Mouse (Mus musculus) liver, embryonic 14.5 days (tissue): ENCODE results near the gene Nr1i3. TPM values are rescaled to one million over a fixed set of nuclear protein-coding genes. Genes with fewer than 3 reads are reported as not detected.

Experiments
- ATAC-seq: fragments of 200-750 bp; cut with Nextera tagmentation; 2 replicates; pipeline ENCODE4 v1.8.0; 2017; ENCODE audit warnings: moderate number of reproducible peaks, mild to moderate bottlenecking, moderate library complexity; ENCODE audit not compliant: insufficient read depth
- DNase-seq, 3 experiments: peaks; one replicate each; pipeline ENCODE4 v3.0.0-alpha.2; 2012 to 2013; ENCODE audit warnings: low read depth in 3 of 3, low spot score in 3 of 3
- H3K27ac ChIP-seq: fragments of 300-500 bp; sonication (generic); 2 replicates; pipeline ENCODE4 v1.5.1; 2014; ENCODE audit warnings: moderate library complexity, mild to moderate bottlenecking, control low read depth, inconsistent platforms
- H3K27me3 ChIP-seq: fragments of 300-500 bp; sonication (generic); 2 replicates; pipeline ENCODE4 v1.6.1; 2014; ENCODE audit warnings: mild to moderate bottlenecking, low read length, moderate library complexity; ENCODE audit not compliant: control insufficient read depth, insufficient read depth
- H3K36me3 ChIP-seq: fragments of 300-500 bp; sonication (generic); replicated peaks from 2 replicates; pipeline ENCODE4 v1.6.1; 2014; ENCODE audit warnings: low read depth; ENCODE audit not compliant: control insufficient read depth, insufficient read depth
- H3K4me1 ChIP-seq, 2 experiments: fragments of 200-500 bp in 1 of 2; fragments of 300-500 bp in 1 of 2; sonication (generic) in 1 of 2; replicated peaks; 2 replicates each; pipeline ENCODE4 v1.6.1; 2012 to 2014; ENCODE audit warnings: antibody characterized with exemption in 1 of 2, inconsistent platforms in 1 of 2, low read length in 1 of 2; ENCODE audit not compliant: control insufficient read depth in 2 of 2, insufficient read depth in 2 of 2
- H3K4me2 ChIP-seq: fragments of 300-500 bp; sonication (generic); 2 replicates; pipeline ENCODE4 v1.6.1; 2014; ENCODE audit warnings: low read depth, mild to moderate bottlenecking, control low read depth, moderate library complexity
- H3K4me3 ChIP-seq, 2 experiments: fragments of 200-500 bp in 1 of 2; fragments of 300-500 bp in 1 of 2; sonication (generic) in 1 of 2; 2 replicates each; pipeline ENCODE4 v1.5.1; 2012 to 2014; ENCODE audit warnings: low read depth in 2 of 2, low read length in 2 of 2, mild to moderate bottlenecking in 2 of 2, control low read depth in 1 of 2, inconsistent platforms in 1 of 2, moderate library complexity in 1 of 2; ENCODE audit not compliant: insufficient read depth in 1 of 2
- H3K9ac ChIP-seq: fragments of 300-500 bp; sonication (generic); replicated peaks from 2 replicates; pipeline ENCODE4 v1.6.1; 2014; ENCODE audit warnings: mild to moderate bottlenecking, control low read depth, moderate library complexity
- H3K9me3 ChIP-seq: fragments of 300-500 bp; sonication (generic); 2 replicates; pipeline ENCODE4 v1.6.1; 2016; ENCODE audit warnings: low read length, mixed read lengths; ENCODE audit not compliant: control insufficient read depth
- CTCF ChIP-seq: IDR thresholded peaks from 2 replicates; pipeline ENCODE4 v1.5.1; 2016; ENCODE audit warnings: antibody characterized with exemption, low read depth, control low read depth
- EP300 ChIP-seq: IDR thresholded peaks from 2 replicates; pipeline ENCODE4 v1.6.1; 2016; ENCODE audit warnings: antibody characterized with exemption, low read depth
- WGBS: fragments of 180-500 bp; shearing (Covaris S2); extraction: QIAGEN DNeasy Blood & Tissue Kit; methylation state at CpG from one replicate; pipeline ENCODE4 v1.1.7; 2014; ENCODE audit not compliant: insufficient replicate concordance; 5-methylcytosine and 5-hydroxymethylcytosine counted together
- polyA plus RNA-seq, 2 experiments: library from polyadenylated mRNA; depleted of rRNA in 1 of 2; stranded (reverse) in 1 of 2; unstranded in 1 of 2; fragments of >200 nt; fragmentation: Nextera tagmentation in 1 of 2; extraction: Ambion mirVana in 1 of 2; gene quantifications; 2 replicates each; pipeline versions ENCODE4 v1.2.1 to v1.2.3; 2012 to 2014

Gene Nr1i3
- polyA plus RNA-seq, 2 experiments = 0.88 to 1.0 TPM

- ATAC-seq = no peak
- Histone ChIP-seq H3K27ac (no peak overlapping the region), H3K9ac (no peak overlapping the region), H3K27me3 (peaks cover 54% of the 10 kb centered on the region), H3K4me2 (peak overlapping the region; percentile 48), H3K4me3 (peak overlapping the region; percentile 8 to 30), H3K9me3 (no peaks in the 10 kb centered on the region), H3K4me1 (0 out of 4 replicates have a peak, but pooled peaks cover 0 to 6% of the 10 kb centered on the region in 2 experiments), H3K36me3 (no peaks in the 10 kb centered on the region)
- no peak for DNase-seq
- no peak for TF ChIP-seq EP300
- TF ChIP-seq CTCF = no peak
- WGBS = 8% methylated on average over 20 of the region's 20 CpGs
Observed at GRCm38 (mm10) chr1:171195046-171195822, 18.5 kb upstream of the Nr1i3 start.

GRCm38 (mm10) chr1:171195887-171196397 lies 17.8 kb upstream of the Nr1i3 start, which contains the start of gene Pcp4l1:
Gene Pcp4l1, minus strand, starts transcription at chr1:171196268.
- Histone ChIP-seq H3K9me3 (no peaks in the 10 kb centered on the region), H3K27ac (no peak within 1 kb of the TSS), H3K9ac (no peak within 1 kb of the TSS), H3K36me3 (no peaks in the 10 kb centered on the region), H3K4me2 (peak within 1 kb of the TSS; percentile 48), H3K27me3 (peaks cover 54% of the 10 kb centered on the region), H3K4me1 (0 out of 4 replicates have a peak, but pooled peaks cover 0 to 6% of the 10 kb centered on the region in 2 experiments), H3K4me3 (peak within 1 kb of the TSS; percentile 8 to 30)
- ATAC-seq = peak; percentile 45; the same call in 1 of the 2 replicates
- TF ChIP-seq CTCF = no peak
- TF ChIP-seq EP300 = no peak
- WGBS = 1% methylated on average over 33 of the region's 33 CpGs
- peak in 1 of 3 experiments; percentile 7 for DNase-seq

GRCm38 (mm10) chr1:171199532-171199931 lies 14.2 kb upstream of the Nr1i3 start:
- no peak for TF ChIP-seq EP300
- no peak for TF ChIP-seq CTCF
- 28% methylated on average over 1 of the region's 1 CpGs for WGBS
- ATAC-seq = no peak
- no peak overlapping the region for H3K9ac ChIP-seq
- no peak overlapping the region for H3K4me3 ChIP-seq
- H3K4me1 ChIP-seq = 0 out of 4 replicates have a peak, but pooled peaks cover 0 to 5% of the 10 kb centered on the region in 2 experiments
- DNase-seq = no peak
- no peaks in the 10 kb centered on the region for H3K9me3 ChIP-seq
- no peak overlapping the region for H3K4me2 ChIP-seq
- no peak overlapping the region for H3K27ac ChIP-seq
- H3K27me3 ChIP-seq = peaks cover 30% of the 10 kb centered on the region
- H3K36me3 ChIP-seq = no peaks in the 10 kb centered on the region

- Histone ChIP-seq H3K9ac (no peak overlapping the region), H3K4me3 (no peak overlapping the region), H3K4me1 (peaks cover 0 to 5% of the 10 kb centered on the region in 2 experiments; a peak in 1 of 4 replicates), H3K27ac (no peak overlapping the region), H3K9me3 (no peaks in the 10 kb centered on the region), H3K36me3 (no peaks in the 10 kb centered on the region), H3K4me2 (no peak overlapping the region), H3K27me3 (peaks cover 18% of the 10 kb centered on the region)
- TF ChIP-seq CTCF = no peak
- ATAC-seq (no peak), DNase-seq (no peak)
- WGBS = 72% methylated on average over 1 of the region's 1 CpGs
Observed at GRCm38 (mm10) chr1:171200769-171201168, 13.0 kb upstream of the Nr1i3 start.

GRCm38 (mm10) chr1:171203471-171204248 lies 10.1 kb upstream of the Nr1i3 start:
- 40% methylated on average over 10 of the region's 11 CpGs for WGBS
- H3K9ac ChIP-seq = no peak overlapping the region
- no peak for DNase-seq

More at GRCm38 (mm10) chr1:171203471-171204248, 10.1 kb upstream of the Nr1i3 start:
- no peaks in the 10 kb centered on the region for H3K36me3 ChIP-seq
- TF ChIP-seq CTCF (no peak), EP300 (no peak)
- ATAC-seq = peak; percentile 43; the same call in 1 of the 2 replicates
- no peak overlapping the region for H3K4me2 ChIP-seq
- no peaks in the 10 kb centered on the region for H3K9me3 ChIP-seq
- peaks cover 0 to 5% of the 10 kb centered on the region in 2 experiments; a peak in 1 of 4 replicates for H3K4me1 ChIP-seq
- H3K27ac ChIP-seq = no peak overlapping the region; the same call in 1 of the 2 replicates
- H3K27me3 ChIP-seq = no peaks in the 10 kb centered on the region
- no peak overlapping the region for H3K4me3 ChIP-seq
